Mouse (Mus musculus) heart, embryonic 15.5 days (tissue): ENCODE data around the gene BC052040. TPM values are rescaled to one million over a fixed set of nuclear protein-coding genes. Genes with fewer than 3 reads are reported as not detected.

ENCODE experiments used
- ATAC-seq: fragments of 200-750 bp; cut with Nextera tagmentation; replicated peaks from 2 replicates; pipeline ENCODE4 v1.8.0; 2017; ENCODE audit warnings: low read depth, moderate TSS enrichment; ENCODE audit not compliant: insufficient number of reproducible peaks, insufficient read depth, low FRiP score
- H3K27ac ChIP-seq: fragments of 300-500 bp; sonication (generic); 2 replicates; pipeline ENCODE4 v1.5.1; 2015; ENCODE audit warnings: mild to moderate bottlenecking, inconsistent platforms
- H3K27me3 ChIP-seq: fragments of 300-500 bp; sonication (generic); 2 replicates; pipeline ENCODE4 v1.6.1; 2015; ENCODE audit warnings: inconsistent platforms
- H3K36me3 ChIP-seq: fragments of 300-500 bp; sonication (generic); 2 replicates; pipeline ENCODE4 v1.6.1; 2015; ENCODE audit warnings: mild to moderate bottlenecking, inconsistent platforms
- H3K4me1 ChIP-seq: fragments of 300-500 bp; sonication (generic); replicated peaks from 2 replicates; pipeline ENCODE4 v1.6.1; 2015; ENCODE audit warnings: inconsistent platforms
- H3K4me2 ChIP-seq: fragments of 300-500 bp; sonication (generic); 2 replicates; pipeline ENCODE4 v1.6.1; 2015; ENCODE audit warnings: inconsistent platforms, mild to moderate bottlenecking, moderate library complexity
- H3K4me3 ChIP-seq: fragments of 300-500 bp; sonication (generic); 2 replicates; pipeline ENCODE4 v1.5.1; 2015; ENCODE audit warnings: mild to moderate bottlenecking, inconsistent platforms
- H3K9ac ChIP-seq: fragments of 300-500 bp; sonication (generic); 2 replicates; pipeline ENCODE4 v1.6.1; 2015; ENCODE audit warnings: mild to moderate bottlenecking, inconsistent platforms
- H3K9me3 ChIP-seq: fragments of 300-500 bp; sonication (generic); replicated peaks from 2 replicates; pipeline ENCODE4 v1.6.1; 2016; ENCODE audit warnings: inconsistent platforms
- WGBS: fragments of 180-500 bp; shearing (Covaris S2); methylation state at CpG from one replicate; pipeline ENCODE4 v1.1.7; 2015; ENCODE audit warnings: mixed read lengths; 5-methylcytosine and 5-hydroxymethylcytosine counted together
- polyA plus RNA-seq: library from polyadenylated mRNA; unstranded; fragments of >200 nt; fragmentation: Nextera tagmentation; extraction: Ambion mirVana; gene quantifications from 2 replicates; pipeline ENCODE4 v1.2.1, GENCODE M21; 2015

BC052040 gene
- polyA plus RNA-seq, 1 experiment from 2014 or later: 9.8 TPM

- H3K4me1 ChIP-seq: no peaks in the 10 kb centered on the region
- 65% methylated on average over 5 of the region's 5 CpGs for WGBS
- H3K4me3 ChIP-seq: no peak overlapping the region
- peaks cover 2% of the 10 kb centered on the region; the same call in 1 of the 2 replicates for H3K9me3 ChIP-seq
- H3K27me3 ChIP-seq: no peaks in the 10 kb centered on the region
- no peak overlapping the region for H3K27ac ChIP-seq
- H3K36me3 ChIP-seq: peaks cover 16% of the 10 kb centered on the region
- ATAC-seq: no peak
- no peak overlapping the region for H3K4me2 ChIP-seq
- H3K9ac ChIP-seq: no peak overlapping the region
Observed at GRCm38 (mm10) chr2:115717535-115717934, 136.0 kb downstream of the BC052040 start.

GRCm38 (mm10) chr2:115717980-115718379 lies 136.5 kb downstream of the BC052040 start:
- no peak for ATAC-seq
- Histone ChIP-seq H3K9me3 (peaks cover 2% of the 10 kb centered on the region; the same call in 1 of the 2 replicates), H3K4me2 (no peak overlapping the region), H3K9ac (no peak overlapping the region), H3K27me3 (no peaks in the 10 kb centered on the region), H3K4me1 (no peaks in the 10 kb centered on the region), H3K4me3 (no peak overlapping the region), H3K36me3 (peaks cover 16% of the 10 kb centered on the region), H3K27ac (no peak overlapping the region)
- WGBS: 74% methylated on average over 3 of the region's 3 CpGs

- Histone ChIP-seq H3K27ac (peak overlapping the region; percentile 10; the same call in 1 of the 2 replicates), H3K4me3 (no peak overlapping the region), H3K9me3 (peaks cover 2% of the 10 kb centered on the region; the same call in 1 of the 2 replicates), H3K36me3 (peaks cover 21% of the 10 kb centered on the region), H3K4me1 (peaks cover 6% of the 10 kb centered on the region), H3K9ac (no peak overlapping the region), H3K27me3 (no peaks in the 10 kb centered on the region), H3K4me2 (0 out of 2 replicates have a peak overlapping the region, but pooled peaks have one; percentile 15)
- WGBS: 24% methylated on average over 8 of the region's 8 CpGs
- ATAC-seq: 0 out of 2 replicates have a peak, but pooled peaks have one; percentile 18
Observed at GRCm38 (mm10) chr2:115723452-115723851, 141.9 kb downstream of the BC052040 start.

GRCm38 (mm10) chr2:115724216-115724615 lies 142.7 kb downstream of the BC052040 start:
- Histone ChIP-seq H3K9ac (no peak overlapping the region), H3K4me2 (no peak overlapping the region), H3K9me3 (peaks cover 2% of the 10 kb centered on the region; the same call in 1 of the 2 replicates), H3K36me3 (peaks cover 20% of the 10 kb centered on the region), H3K4me3 (no peak overlapping the region), H3K4me1 (peaks cover 6% of the 10 kb centered on the region), H3K27ac (no peak overlapping the region), H3K27me3 (no peaks in the 10 kb centered on the region)
- WGBS: 87% methylated on average over 6 of the region's 6 CpGs
- no peak for ATAC-seq

GRCm38 (mm10) chr2:115724726-115725125 lies 143.2 kb downstream of the BC052040 start:
- Histone ChIP-seq H3K4me3 (no peak overlapping the region), H3K4me1 (peaks cover 6% of the 10 kb centered on the region), H3K4me2 (no peak overlapping the region), H3K27me3 (no peaks in the 10 kb centered on the region), H3K27ac (no peak overlapping the region), H3K9ac (no peak overlapping the region), H3K9me3 (peaks cover 2% of the 10 kb centered on the region; the same call in 1 of the 2 replicates), H3K36me3 (peaks cover 17% of the 10 kb centered on the region)
- no peak for ATAC-seq
- WGBS: 88% methylated on average over 6 of the region's 6 CpGs

- Histone ChIP-seq H3K9me3 (no peaks in the 10 kb centered on the region; the same call in 1 of the 2 replicates), H3K27ac (no peak overlapping the region), H3K27me3 (no peaks in the 10 kb centered on the region), H3K4me2 (no peak overlapping the region), H3K4me1 (peaks cover 9% of the 10 kb centered on the region), H3K36me3 (peaks cover 14% of the 10 kb centered on the region), H3K9ac (no peak overlapping the region), H3K4me3 (no peak overlapping the region)
- WGBS: 90% methylated on average over 6 of the region's 6 CpGs
- ATAC-seq: no peak
Observed at GRCm38 (mm10) chr2:115725503-115725902, 144.0 kb downstream of the BC052040 start.

GRCm38 (mm10) chr2:115725926-115726325 lies 144.4 kb downstream of the BC052040 start:
- Histone ChIP-seq H3K4me3 (no peak overlapping the region), H3K4me2 (no peak overlapping the region), H3K9me3 (no peaks in the 10 kb centered on the region), H3K27me3 (no peaks in the 10 kb centered on the region), H3K36me3 (peaks cover 10% of the 10 kb centered on the region; the same call in 1 of the 2 replicates), H3K4me1 (peaks cover 13% of the 10 kb centered on the region), H3K27ac (no peak overlapping the region), H3K9ac (no peak overlapping the region)
- WGBS: 45% methylated on average over 6 of the region's 6 CpGs
- no peak for ATAC-seq

- H3K9ac ChIP-seq: no peak overlapping the region
- no peak overlapping the region for H3K4me2 ChIP-seq
- peaks cover 5% of the 10 kb centered on the region; the same call in 1 of the 2 replicates for H3K36me3 ChIP-seq
- H3K27me3 ChIP-seq: no peaks in the 10 kb centered on the region
- no peak for ATAC-seq
- no peak overlapping the region for H3K27ac ChIP-seq
- peaks cover 16% of the 10 kb centered on the region for H3K4me1 ChIP-seq
- 81% methylated on average over 5 of the region's 5 CpGs for WGBS
- H3K4me3 ChIP-seq: no peak overlapping the region
- no peaks in the 10 kb centered on the region for H3K9me3 ChIP-seq
Observed at GRCm38 (mm10) chr2:115726806-115727205, 145.3 kb downstream of the BC052040 start.

GRCm38 (mm10) chr2:115728627-115729026 lies 147.1 kb downstream of the BC052040 start:
- Histone ChIP-seq H3K27me3 (no peaks in the 10 kb centered on the region), H3K36me3 (peaks cover 5% of the 10 kb centered on the region; the same call in 1 of the 2 replicates), H3K9me3 (no peaks in the 10 kb centered on the region), H3K27ac (no peak overlapping the region), H3K9ac (no peak overlapping the region), H3K4me3 (no peak overlapping the region), H3K4me2 (no peak overlapping the region), H3K4me1 (peaks cover 11% of the 10 kb centered on the region)
- WGBS: 48% methylated on average over 6 of the region's 6 CpGs
- ATAC-seq: peak; percentile 48; the same call in 1 of the 2 replicates

GRCm38 (mm10) chr2:115730502-115730901 lies 149.0 kb downstream of the BC052040 start:
- 49% methylated on average over 6 of the region's 6 CpGs for WGBS
- H3K36me3 ChIP-seq: peaks cover 5% of the 10 kb centered on the region; the same call in 1 of the 2 replicates
- no peak overlapping the region for H3K4me3 ChIP-seq
- ATAC-seq: no peak
- no peak overlapping the region for H3K9ac ChIP-seq
- H3K4me1 ChIP-seq: peaks cover 11% of the 10 kb centered on the region
- H3K4me2 ChIP-seq: no peak overlapping the region
- H3K27me3 ChIP-seq: no peaks in the 10 kb centered on the region
- peak overlapping the region; percentile 59 for H3K27ac ChIP-seq
- H3K9me3 ChIP-seq: no peaks in the 10 kb centered on the region

- WGBS: 24% methylated on average over 3 of the region's 3 CpGs
- no peak overlapping the region for H3K4me3 ChIP-seq
- 0 out of 2 replicates have a peak, but pooled peaks have one; percentile 24 for ATAC-seq
Observed at GRCm38 (mm10) chr2:115731171-115731570, 149.7 kb downstream of the BC052040 start.

GRCm38 (mm10) chr2:115732572-115732971 lies 151.1 kb downstream of the BC052040 start:
- Histone ChIP-seq H3K4me2 (no peak overlapping the region), H3K9me3 (no peaks in the 10 kb centered on the region), H3K4me3 (no peak overlapping the region), H3K4me1 (peaks cover 11% of the 10 kb centered on the region), H3K27ac (no peak overlapping the region), H3K27me3 (no peaks in the 10 kb centered on the region), H3K36me3 (peaks cover 5% of the 10 kb centered on the region; the same call in 1 of the 2 replicates), H3K9ac (no peak overlapping the region)
- no peak for ATAC-seq
- 85% methylated on average over 4 of the region's 4 CpGs for WGBS

More at GRCm38 (mm10) chr2:115731171-115731570, 149.7 kb downstream of the BC052040 start:
- Histone ChIP-seq H3K9ac (no peak overlapping the region), H3K4me1 (peaks cover 11% of the 10 kb centered on the region), H3K4me2 (no peak overlapping the region), H3K27me3 (no peaks in the 10 kb centered on the region), H3K9me3 (no peaks in the 10 kb centered on the region), H3K36me3 (peaks cover 5% of the 10 kb centered on the region; the same call in 1 of the 2 replicates), H3K27ac (peak overlapping the region; percentile 59)
